Mouse (Mus musculus): ENCODE results near the gene Prr29.

GRCm38 (mm10) chr11:106410011-106410410 lies 44.7 kb downstream of the Prr29 start:
- no peak for TF ChIP-seq CTCF (IDR thresholded peaks at IDR 0.05; ENCODE audit: low read depth)
- TF ChIP-seq EP300 (optimal IDR thresholded peaks at IDR 0.05): no peak

Measured in stomach, postnatal 0 days (tissue).